Mouse (Mus musculus) limb, embryonic 12.5 days (tissue): ENCODE results near the gene Gm20532. TPM values are rescaled to one million over a fixed set of nuclear protein-coding genes. Genes with fewer than 3 reads are reported as not detected.
A peak's percentile ranks its signal among the peaks of the same experiment; 100 is the strongest.

Source experiments
- ATAC-seq: fragments of 200-750 bp; cut with Nextera tagmentation; 2 replicates; pipeline ENCODE4 v1.8.0; 2017; ENCODE audit warnings: low read depth, moderate TSS enrichment; ENCODE audit not compliant: insufficient number of reproducible peaks, insufficient read depth, low FRiP score, low TSS enrichment
- H3K27ac ChIP-seq: fragments of 300-500 bp; sonication (generic); 2 replicates; pipeline ENCODE4 v1.5.1; 2016; ENCODE audit warnings: mild to moderate bottlenecking, moderate library complexity
- H3K27me3 ChIP-seq: fragments of 300-500 bp; sonication (generic); 2 replicates; pipeline ENCODE4 v1.6.1; 2016; ENCODE audit warnings: mild to moderate bottlenecking, moderate library complexity
- H3K36me3 ChIP-seq: fragments of 300-500 bp; sonication (generic); 2 replicates; pipeline ENCODE4 v1.6.1; 2016; ENCODE audit warnings: mild to moderate bottlenecking, moderate library complexity
- H3K4me1 ChIP-seq: fragments of 300-500 bp; sonication (generic); replicated peaks from 2 replicates; pipeline ENCODE4 v1.6.1; 2016
- H3K4me2 ChIP-seq: fragments of 300-500 bp; sonication (generic); 2 replicates; pipeline ENCODE4 v1.6.1; 2016; ENCODE audit warnings: mild to moderate bottlenecking, moderate library complexity
- H3K4me3 ChIP-seq: fragments of 300-500 bp; sonication (generic); replicated peaks from 2 replicates; pipeline ENCODE4 v1.5.1; 2016; ENCODE audit warnings: mild to moderate bottlenecking
- H3K9ac ChIP-seq: fragments of 300-500 bp; sonication (generic); replicated peaks from 2 replicates; pipeline ENCODE4 v1.6.1; 2016; ENCODE audit warnings: mild to moderate bottlenecking, moderate library complexity
- H3K9me3 ChIP-seq: fragments of 300-500 bp; sonication (generic); 2 replicates; pipeline ENCODE4 v1.6.1; 2016; ENCODE audit warnings: mild to moderate bottlenecking, moderate library complexity
- WGBS: fragments of 180-500 bp; shearing (Covaris S2); methylation state at CpG from one replicate; pipeline ENCODE4 v1.1.7; 2016; 5-methylcytosine and 5-hydroxymethylcytosine counted together
- polyA plus RNA-seq: library from polyadenylated mRNA; unstranded; fragments of >200 nt; fragmentation: Nextera tagmentation; extraction: Ambion mirVana; gene quantifications from 2 replicates; pipeline ENCODE4 v1.2.1, GENCODE M21; 2016

The Gm20532 gene
- polyA plus RNA-seq, 1 experiment from 2014 or later, result 0.31 TPM

- H3K4me3 ChIP-seq, result no peak overlapping the region
- H3K4me2 ChIP-seq, result no peak overlapping the region
- 0 out of 2 replicates have a peak, but pooled peaks cover 4% of the 10 kb centered on the region for H3K4me1 ChIP-seq
- H3K9me3 ChIP-seq, result no peaks in the 10 kb centered on the region
- ATAC-seq, result no peak
- no peak overlapping the region for H3K27ac ChIP-seq
- WGBS, result 61% methylated on average over 5 of the region's 5 CpGs
- H3K36me3 ChIP-seq, result no peaks in the 10 kb centered on the region
- H3K27me3 ChIP-seq, result no peaks in the 10 kb centered on the region; the same call in 1 of the 2 replicates
- no peak overlapping the region for H3K9ac ChIP-seq
Measured at GRCm38 (mm10) chr2:26622984-26623383, 36.5 kb downstream of the Gm20532 start.

DNA sequence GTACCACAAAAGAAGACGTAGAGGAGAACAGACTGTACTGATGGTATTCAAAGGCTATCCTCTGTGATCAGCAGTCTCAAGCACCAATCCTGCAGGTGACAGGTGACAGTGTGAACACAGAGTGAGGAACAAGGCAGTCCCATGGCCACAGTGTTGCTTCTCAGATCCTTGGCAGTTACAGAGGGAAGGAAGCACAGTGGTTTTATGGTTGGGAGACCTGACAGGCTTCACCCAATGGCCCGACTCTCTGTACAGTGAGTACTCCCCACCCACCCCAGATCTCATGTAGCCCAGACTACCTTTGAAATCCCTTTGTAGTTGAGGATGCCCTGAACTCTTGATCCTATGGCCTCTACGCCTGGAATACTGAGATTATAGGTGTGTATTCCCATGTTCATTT is 39.0 kb downstream of the Gm20532 start:
- Histone ChIP-seq H3K27me3 (no peaks in the 10 kb centered on the region), H3K9me3 (no peaks in the 10 kb centered on the region), H3K4me2 (no peak overlapping the region), H3K4me1 (peaks cover 22% of the 10 kb centered on the region), H3K4me3 (no peak overlapping the region), H3K9ac (no peak overlapping the region), H3K27ac (no peak overlapping the region), H3K36me3 (no peaks in the 10 kb centered on the region)
- WGBS, result 81% methylated on average over 3 of the region's 3 CpGs
- ATAC-seq, result no peak

DNA sequence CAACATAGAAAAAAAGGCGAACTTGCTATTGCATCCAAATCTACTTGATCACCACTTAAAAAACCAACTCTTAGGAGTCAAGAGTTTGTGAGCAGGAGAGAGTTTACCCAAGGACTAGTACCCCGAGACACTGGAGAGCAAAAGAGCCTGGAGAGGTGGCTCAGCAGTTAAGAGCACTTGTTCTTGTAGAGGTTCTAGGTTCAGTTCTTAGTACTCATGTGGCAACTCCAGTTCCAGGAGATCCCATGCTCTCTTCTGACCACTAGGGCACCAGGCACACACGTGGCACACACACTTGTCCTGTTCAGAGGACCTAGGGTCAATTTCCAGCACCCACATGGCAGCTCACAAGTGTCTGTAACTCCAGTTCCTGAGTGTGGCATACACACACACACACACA is 39.6 kb downstream of the Gm20532 start:
- Histone ChIP-seq H3K27me3 (no peaks in the 10 kb centered on the region), H3K4me1 (peaks cover 29% of the 10 kb centered on the region), H3K4me2 (no peak overlapping the region), H3K4me3 (no peak overlapping the region), H3K27ac (no peak overlapping the region), H3K9ac (no peak overlapping the region), H3K9me3 (no peaks in the 10 kb centered on the region), H3K36me3 (no peaks in the 10 kb centered on the region)
- 71% methylated on average over 3 of the region's 3 CpGs for WGBS
- ATAC-seq, result no peak

- ATAC-seq, result peak; percentile 54
- Histone ChIP-seq H3K4me3 (peak within 1 kb of the TSS; percentile 78), H3K9ac (peak within 1 kb of the TSS; percentile 94), H3K4me1 (peaks cover 40% of the 10 kb centered on the region), H3K27ac (peak within 1 kb of the TSS; percentile 45; the same call in 1 of the 2 replicates), H3K27me3 (no peaks in the 10 kb centered on the region), H3K4me2 (peak within 1 kb of the TSS; percentile 88), H3K9me3 (no peaks in the 10 kb centered on the region), H3K36me3 (peaks cover 12% of the 10 kb centered on the region; the same call in 1 of the 2 replicates)
- 1% methylated on average over 70 of the region's 70 CpGs for WGBS
Measured at GRCm38 (mm10) chr2:26627921-26628739, 41.7 kb downstream of the Gm20532 start, which contains the start of gene Fam69b. Gene Fam69b (plus strand): TSS chr2:26628457.

GRCm38 (mm10) chr2:26628792-26629437 is 42.5 kb downstream of the Gm20532 start:
- Histone ChIP-seq H3K27ac (peak overlapping the region; percentile 36; the same call in 1 of the 2 replicates), H3K9ac (peak overlapping the region; percentile 94), H3K36me3 (peaks cover 19% of the 10 kb centered on the region; the same call in 1 of the 2 replicates), H3K9me3 (no peaks in the 10 kb centered on the region), H3K4me3 (peak overlapping the region; percentile 78), H3K4me1 (peaks cover 41% of the 10 kb centered on the region), H3K27me3 (no peaks in the 10 kb centered on the region), H3K4me2 (peak overlapping the region; percentile 88)
- ATAC-seq, result peak; percentile 54
- WGBS, result 22% methylated on average over 5 of the region's 5 CpGs

GRCm38 (mm10) chr2:26632541-26633395 is 46.3 kb downstream of the Gm20532 start:
- Histone ChIP-seq H3K4me2 (no peak overlapping the region), H3K9ac (no peak overlapping the region; the same call in 1 of the 2 replicates), H3K4me1 (peaks cover 42% of the 10 kb centered on the region), H3K36me3 (peaks cover 57% of the 10 kb centered on the region), H3K27me3 (no peaks in the 10 kb centered on the region), H3K4me3 (no peak overlapping the region), H3K9me3 (no peaks in the 10 kb centered on the region), H3K27ac (0 out of 2 replicates have a peak overlapping the region, but pooled peaks have one; percentile 35)
- WGBS, result 77% methylated on average over 16 of the region's 16 CpGs
- ATAC-seq, result no peak

DNA sequence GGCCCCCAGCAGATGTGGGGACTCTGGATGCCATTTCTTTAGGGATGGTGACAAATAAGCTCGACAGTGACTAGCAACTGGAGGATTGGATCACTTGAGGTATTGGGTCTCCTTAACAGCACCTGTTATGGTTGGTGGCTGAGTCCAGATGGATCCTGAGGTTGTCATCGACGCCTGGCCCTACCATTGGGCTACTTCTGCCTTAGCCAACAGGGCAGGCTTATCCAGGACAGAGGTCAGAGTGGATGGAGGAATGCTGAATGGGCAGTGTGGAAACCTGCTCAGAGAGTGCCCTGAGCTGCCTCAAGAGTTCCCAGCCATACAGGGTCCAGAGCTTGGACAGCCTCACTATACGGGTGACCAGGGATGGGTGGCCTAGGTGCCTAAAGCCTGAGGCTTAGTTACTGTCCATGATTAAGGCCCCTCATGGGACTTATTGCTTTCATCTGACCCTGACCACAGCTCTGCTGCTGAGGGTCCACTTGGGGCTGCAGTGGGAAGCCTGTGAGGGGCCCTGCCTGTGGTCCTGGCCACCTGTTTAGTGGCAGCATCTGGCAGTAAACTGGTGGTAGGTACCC is 47.6 kb downstream of the Gm20532 start:
- H3K27me3 ChIP-seq, result no peaks in the 10 kb centered on the region
- H3K4me1 ChIP-seq, result peaks cover 51% of the 10 kb centered on the region
- 76% methylated on average over 4 of the region's 4 CpGs for WGBS
- ATAC-seq, result no peak
- H3K36me3 ChIP-seq, result peaks cover 70% of the 10 kb centered on the region
- H3K4me2 ChIP-seq, result no peak overlapping the region
- H3K9me3 ChIP-seq, result no peaks in the 10 kb centered on the region
- H3K4me3 ChIP-seq, result no peak overlapping the region
- 0 out of 2 replicates have a peak overlapping the region, but pooled peaks have one; percentile 12 for H3K27ac ChIP-seq
- no peak overlapping the region for H3K9ac ChIP-seq

- Histone ChIP-seq H3K9ac (0 out of 2 replicates have a peak overlapping the region, but pooled peaks have one; percentile 18), H3K36me3 (peaks cover 70% of the 10 kb centered on the region), H3K27ac (peak overlapping the region; percentile 12; the same call in 1 of the 2 replicates), H3K4me3 (no peak overlapping the region), H3K4me1 (peaks cover 45% of the 10 kb centered on the region), H3K4me2 (no peak overlapping the region), H3K27me3 (no peaks in the 10 kb centered on the region), H3K9me3 (no peaks in the 10 kb centered on the region)
- ATAC-seq, result no peak
- 57% methylated on average over 12 of the region's 12 CpGs for WGBS
Measured at GRCm38 (mm10) chr2:26634629-26635488, 48.4 kb downstream of the Gm20532 start.

- H3K9ac ChIP-seq, result 0 out of 2 replicates have a peak overlapping the region, but pooled peaks have one; percentile 18
- H3K4me3 ChIP-seq, result no peak overlapping the region
- 74% methylated on average over 21 of the region's 21 CpGs for WGBS
- no peaks in the 10 kb centered on the region for H3K9me3 ChIP-seq
- no peaks in the 10 kb centered on the region for H3K27me3 ChIP-seq
- peaks cover 70% of the 10 kb centered on the region for H3K36me3 ChIP-seq
- H3K4me1 ChIP-seq, result peaks cover 41% of the 10 kb centered on the region
- no peak overlapping the region for H3K4me2 ChIP-seq
- H3K27ac ChIP-seq, result peak overlapping the region; percentile 29
- ATAC-seq, result no peak
Measured at GRCm38 (mm10) chr2:26635489-26636324, 49.3 kb downstream of the Gm20532 start.
